In genomic region chr19:6489030-6489429, GRCm38 (mm10) we compare ENCODE assay signal across 8 mouse cellular contexts. TPM values are rescaled to one million over a fixed set of nuclear protein-coding genes. Genes with fewer than 3 reads are reported as not detected.
DNase-seq lines count a peak whose midpoint lies in the region; ATAC-seq lines count a peak whose summit lies in the region.

No protein-coding gene starts in this region.

- ATAC-seq in CD4-positive, CD25-positive, alpha-beta regulatory T cell, adult 4 months = no peak
- peak; percentile 69 for ATAC-seq in monocyte, adult 5-6 weeks (replicated peaks; ENCODE audit: insufficient number of reproducible peaks, low FRiP score, low TSS enrichment, poor library complexity, severe bottlenecking)

- H3K4me1 ChIP-seq in limb, embryonic 10.5 days = no peaks in the 10 kb centered on the region

- no peak overlapping the region for H3K4me3 ChIP-seq in limb, embryonic 10.5 days

- H3K9me3 ChIP-seq in limb, embryonic 10.5 days (replicated peaks) = no peaks in the 10 kb centered on the region

- peak; percentile 90 for DNase-seq in CD4-positive, CD25-positive, alpha-beta regulatory T cell, adult 2 months (ENCODE audit: low read depth, low spot score)
- peak; percentile 83 to 94 for DNase-seq in cerebellum, postnatal 4 days (ENCODE audit: low spot score in 2 of 2)
- DNase-seq in gastrocnemius, adult 8-10 months (ENCODE audit: low spot score in 2 of 2) = peak; percentile 64 to 74
- DNase-seq in kidney, adult 11 months = peak; percentile 63
- peak; percentile 90 for DNase-seq in limb, embryonic 10.5 days (ENCODE audit: low spot score)
- peak; percentile 60 to 79 for DNase-seq in spleen, postnatal 14 days (ENCODE audit: low spot score in 2 of 2)

- 1% methylated on average over 4 of the region's 4 CpGs for WGBS in limb, embryonic 10.5 days

- H3K27ac ChIP-seq in limb, embryonic 10.5 days = no peak overlapping the region

- no peaks in the 10 kb centered on the region for H3K36me3 ChIP-seq in limb, embryonic 10.5 days

- H3K27me3 ChIP-seq in limb, embryonic 10.5 days (ENCODE audit: low read depth, poor library complexity, severe bottlenecking) = peaks cover 60% of the 10 kb centered on the region

RNA-seq across cellular contexts. Expression of gene Slc22a12, which starts 53.8 kb away (rescaled TPM):
- not detected for polyA plus RNA-seq in CD4-positive, CD25-positive, alpha-beta regulatory T cell, adult 4 months (2017; shearing (Covaris generic))
- total RNA-seq in gastrocnemius, adult 8-10 months (2022) = not detected
- not detected in 2 replicates for polyA plus RNA-seq in limb, embryonic 10.5 days (2016; fragmentation: Nextera tagmentation; extraction: Ambion mirVana)
- not detected in 3 replicates for total RNA-seq in monocyte, adult 5-6 weeks (2017)
